In the genomic region with DNA sequence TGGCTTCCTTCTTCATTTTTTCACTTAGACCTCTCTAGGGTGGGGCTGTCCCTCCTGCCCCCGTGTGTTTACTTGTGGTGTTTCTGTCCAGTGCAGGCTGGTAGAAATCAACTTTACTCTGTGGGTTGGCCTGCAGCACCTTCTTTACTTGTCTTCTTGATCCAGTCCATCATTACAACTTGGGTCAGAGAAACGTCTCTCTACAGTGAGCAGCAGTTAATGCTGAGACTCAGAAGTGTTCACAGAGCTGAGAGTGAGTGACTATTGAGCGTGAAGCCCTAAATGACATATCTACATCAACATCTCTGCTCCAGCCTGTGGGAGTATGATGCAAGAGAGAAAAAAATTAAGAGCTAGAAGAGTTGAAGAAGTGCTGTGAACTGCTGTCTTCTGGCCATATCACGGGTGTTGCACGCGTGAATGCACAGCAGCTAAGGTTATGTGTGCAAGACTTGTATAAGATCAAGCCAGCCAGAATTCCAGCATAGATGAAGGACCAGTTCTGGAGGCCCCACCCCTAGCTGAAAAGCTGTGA, we compare ENCODE assay signal across 26 mouse cellular contexts.
"Had no signal": no experiment of that assay in that cellular context is flagged by ENCODE, and none has a peak within 500 bp of the region (broad histone marks: within the 10 kb centered on the region; RNA-seq: fewer than 3 reads in every experiment).

No protein-coding gene starts in this region.

- H3K27ac ChIP-seq: gastrocnemius, adult 2 months; heart, adult 2 months; heart, embryonic 13.5 days; heart, embryonic 15.5 days; hindbrain, embryonic 13.5 days; hindbrain, embryonic 15.5 days; hindbrain, postnatal 0 days; kidney, embryonic 15.5 days; kidney, postnatal 0 days; limb, embryonic 13.5 days; limb, embryonic 15.5 days; liver, embryonic 12.5 days had no signal

- H3K9me3 ChIP-seq: heart, embryonic 13.5 days; heart, embryonic 15.5 days; hindbrain, embryonic 13.5 days; hindbrain, embryonic 15.5 days; kidney, embryonic 15.5 days; limb, embryonic 13.5 days; limb, embryonic 15.5 days had no signal

- H3K9ac ChIP-seq: heart, embryonic 13.5 days; heart, embryonic 15.5 days; hindbrain, embryonic 13.5 days; hindbrain, embryonic 15.5 days; kidney, embryonic 15.5 days; limb, embryonic 13.5 days; limb, embryonic 15.5 days; liver, embryonic 12.5 days had no signal

- H3K36me3 ChIP-seq: heart, embryonic 13.5 days; heart, embryonic 15.5 days; hindbrain, embryonic 13.5 days; hindbrain, embryonic 15.5 days; kidney, embryonic 15.5 days; limb, embryonic 13.5 days; limb, embryonic 15.5 days; liver, embryonic 12.5 days had no signal

- DNase-seq: gastrocnemius, adult 2 months; gastrocnemius, postnatal 10 days; gastrocnemius, postnatal 25 days; heart, adult 2 months; heart, postnatal 14 days; heart, postnatal 36 days; kidney, adult 11 months; kidney, adult 2 months; kidney, adult 9 months; kidney, postnatal 14 days; kidney, postnatal 36 days; layer of hippocampus, adult 9-11 months; layer of hippocampus, postnatal 36 days; left cerebral cortex, postnatal 4 days had no signal

- ATAC-seq: hindbrain, postnatal 0 days; intestine, embryonic 16.5 days; liver, embryonic 12.5 days had no signal

- H3K27me3 ChIP-seq: heart, embryonic 13.5 days; heart, embryonic 15.5 days; hindbrain, embryonic 13.5 days; hindbrain, embryonic 15.5 days; kidney, embryonic 15.5 days; limb, embryonic 13.5 days; limb, embryonic 15.5 days; liver, embryonic 12.5 days had no signal

- H3K4me1 ChIP-seq: hindbrain, embryonic 15.5 days; limb, embryonic 13.5 days; limb, embryonic 15.5 days had no signal

- H3K4me3 ChIP-seq: gastrocnemius, adult 2 months; heart, adult 2 months; heart, embryonic 13.5 days; heart, embryonic 15.5 days; hindbrain, embryonic 13.5 days; hindbrain, embryonic 15.5 days; kidney, embryonic 15.5 days; limb, embryonic 13.5 days; limb, embryonic 15.5 days; liver, embryonic 12.5 days had no signal

- H3K4me2 ChIP-seq: heart, embryonic 11.5 days; heart, embryonic 13.5 days; heart, embryonic 15.5 days; hindbrain, embryonic 13.5 days; hindbrain, embryonic 15.5 days; kidney, embryonic 15.5 days; limb, embryonic 13.5 days; limb, embryonic 15.5 days; liver, embryonic 12.5 days had no signal
